Mouse (Mus musculus): ENCODE measurements around the gene Macc1.

GRCm38 (mm10) chr12:119313970-119314369 lies at the start of gene Macc1:
- TF ChIP-seq POLR2A (IDR thresholded peaks at IDR 0.05; ENCODE audit: low read depth, low read length) (no peak), CTCF (IDR thresholded peaks at IDR 0.05; ENCODE audit: borderline replicate concordance, insufficient read depth, low read length) (no peak)
